Mouse (Mus musculus) stomach, postnatal 0 days (tissue): Measurements from ENCODE around the gene Hic1.

Experiments used
- CTCF ChIP-seq: IDR thresholded peaks from 2 replicates; pipeline ENCODE4 v1.5.1; 2016; ENCODE audit warnings: antibody characterized with exemption, low read depth, mild to moderate bottlenecking, moderate library complexity
- EP300 ChIP-seq: optimal IDR thresholded peaks from 2 replicates; pipeline ENCODE3; 2016; ENCODE audit warnings: antibody characterized with exemption

GRCm38 (mm10) chr11:75152603-75153557, 16.4 kb downstream of the Hic1 start:
- no peak for TF ChIP-seq EP300
- no peak for TF ChIP-seq CTCF
